14 mouse cellular contexts compared by ENCODE assay signal in the genomic region with DNA sequence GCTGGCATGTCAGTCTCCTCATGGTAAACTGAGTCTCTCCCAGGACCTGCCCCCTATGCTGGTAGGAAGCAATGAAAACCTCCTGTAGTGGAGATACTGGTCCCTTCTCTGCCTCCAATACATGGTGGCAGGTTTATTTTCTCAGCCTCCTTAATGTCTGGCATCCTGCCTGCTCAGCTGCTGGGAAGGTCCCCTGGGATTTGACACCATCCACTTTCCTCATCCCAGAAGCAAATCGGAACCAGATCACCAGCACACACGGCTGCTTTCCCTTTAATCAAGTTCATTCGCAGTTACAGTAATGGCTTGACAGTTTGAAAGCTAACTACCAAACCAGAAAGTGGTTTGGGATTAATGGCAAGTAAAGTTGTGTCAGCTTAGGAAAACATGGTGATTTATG.
DNase-seq lines count a peak whose midpoint lies in the region; ATAC-seq and TF ChIP-seq lines count a peak whose summit lies in the region.
"Had no signal": no experiment of that assay in that cellular context is flagged by ENCODE, and none has a peak within 500 bp of the region (broad histone marks: within the 10 kb centered on the region; RNA-seq: fewer than 3 reads in every experiment).

No protein-coding gene starts in this region.

- no peaks in the 10 kb centered on the region for H3K4me1 ChIP-seq in forebrain, embryonic 14.5 days (ENCODE audit: control insufficient read depth, insufficient read depth, low read length)
- peaks cover under 1% of the 10 kb centered on the region; the same call in 1 of the 2 replicates for H3K4me1 ChIP-seq in forebrain, embryonic 13.5 days
- H3K4me1 ChIP-seq in hindbrain, embryonic 14.5 days (replicated peaks; ENCODE audit: control insufficient read depth, insufficient read depth, low read length): peaks cover 4% of the 10 kb centered on the region; the same call in 1 of the 2 replicates
- H3K4me1 ChIP-seq: kidney, embryonic 15.5 days had no signal

- no peaks in the 10 kb centered on the region for H3K36me3 ChIP-seq in forebrain, embryonic 14.5 days (ENCODE audit: control insufficient read depth, insufficient read depth, low read length)
- no peaks in the 10 kb centered on the region for H3K36me3 ChIP-seq in forebrain, embryonic 13.5 days (ENCODE audit: poor library complexity, severe bottlenecking)
- no peaks in the 10 kb centered on the region for H3K36me3 ChIP-seq in hindbrain, embryonic 14.5 days (replicated peaks; ENCODE audit: control insufficient read depth, insufficient read depth)
- H3K36me3 ChIP-seq: kidney, embryonic 15.5 days had no signal

- H3K4me2 ChIP-seq in forebrain, embryonic 14.5 days (ENCODE audit: low read length): no peak overlapping the region
- no peak overlapping the region for H3K4me2 ChIP-seq in forebrain, embryonic 13.5 days
- no peak overlapping the region for H3K4me2 ChIP-seq in hindbrain, embryonic 14.5 days (replicated peaks)
- H3K4me2 ChIP-seq: kidney, embryonic 15.5 days; liver, embryonic 11.5 days; lung, embryonic 14.5 days had no signal

- TF ChIP-seq POLR2A in brain, embryonic 14.5 days (IDR thresholded peaks at IDR 0.05; ENCODE audit: borderline replicate concordance, extremely low read depth, insufficient read depth, insufficient read length, poor library complexity, severe bottlenecking): no peak

- no peaks in the 10 kb centered on the region for H3K9me3 ChIP-seq in forebrain, embryonic 14.5 days (replicated peaks; ENCODE audit: control insufficient read depth, low read length)
- H3K9me3 ChIP-seq in forebrain, embryonic 13.5 days (replicated peaks): no peaks in the 10 kb centered on the region
- H3K9me3 ChIP-seq in hindbrain, embryonic 14.5 days (ENCODE audit: control insufficient read depth, low read length): no peaks in the 10 kb centered on the region
- H3K9me3 ChIP-seq: kidney, embryonic 15.5 days had no signal

- no peak overlapping the region for H3K9ac ChIP-seq in forebrain, embryonic 14.5 days (ENCODE audit: low read length)
- H3K9ac ChIP-seq in forebrain, embryonic 13.5 days: no peak overlapping the region
- no peak overlapping the region for H3K9ac ChIP-seq in hindbrain, embryonic 14.5 days
- H3K9ac ChIP-seq: kidney, embryonic 15.5 days; lung, embryonic 14.5 days had no signal

- no peak for TF ChIP-seq CTCF in brain, embryonic 14.5 days (IDR thresholded peaks at IDR 0.05; ENCODE audit: borderline replicate concordance, extremely low read depth, insufficient read depth, insufficient read length)

- no peak overlapping the region for H3K27ac ChIP-seq in forebrain, embryonic 14.5 days (ENCODE audit: low read depth, low read length)
- H3K27ac ChIP-seq in forebrain, embryonic 13.5 days: no peak overlapping the region
- no peak overlapping the region for H3K27ac ChIP-seq in hindbrain, embryonic 14.5 days
- H3K27ac ChIP-seq: kidney, embryonic 15.5 days had no signal

- H3K27me3 ChIP-seq in forebrain, embryonic 14.5 days (replicated peaks; ENCODE audit: control insufficient read depth, insufficient read depth, low read length): no peaks in the 10 kb centered on the region
- H3K27me3 ChIP-seq in forebrain, embryonic 13.5 days: no peaks in the 10 kb centered on the region
- no peaks in the 10 kb centered on the region for H3K27me3 ChIP-seq in hindbrain, embryonic 14.5 days (ENCODE audit: control insufficient read depth, insufficient read depth, low read length)
- H3K27me3 ChIP-seq: kidney, embryonic 15.5 days had no signal

- DNase-seq in forebrain, embryonic 14.5 days (ENCODE audit: low spot score): peak; percentile 36
- peak; percentile 19 for DNase-seq in left cerebral cortex, postnatal 4 days
- DNase-seq in left cerebral cortex, adult 18-20 months (ENCODE audit: low spot score in 2 of 2): no peak
- DNase-seq in brain, embryonic 14.5 days (ENCODE audit: low read depth): peak; percentile 59
- DNase-seq in hindbrain, embryonic 14.5 days (ENCODE audit: low spot score): peak; percentile 43
- DNase-seq in lung, postnatal 36 days: no peak
- DNase-seq in layer of hippocampus, adult 11-12 months (ENCODE audit: low spot score): no peak
- DNase-seq: B cell, adult 2 months; cerebellum, adult 9-10 months; gastrocnemius, postnatal 36 days; lung, embryonic 14.5 days had no signal

- intact Hi-C loops in left cerebral cortex, postnatal 4 days (cut with DNase I): no loop called here

- no peak overlapping the region for H3K4me3 ChIP-seq in forebrain, embryonic 14.5 days (ENCODE audit: low read depth, low read length)
- no peak overlapping the region for H3K4me3 ChIP-seq in forebrain, embryonic 13.5 days
- H3K4me3 ChIP-seq in hindbrain, embryonic 14.5 days (replicated peaks; ENCODE audit: low read length): no peak overlapping the region
- H3K4me3 ChIP-seq: kidney, embryonic 15.5 days had no signal

- no peak for ATAC-seq in forebrain, embryonic 14.5 days
- ATAC-seq in forebrain, embryonic 13.5 days: no peak
- no peak for ATAC-seq in hindbrain, embryonic 14.5 days (ENCODE audit: low FRiP score)

- WGBS in forebrain, embryonic 14.5 days: 57% methylated on average over 3 of the region's 3 CpGs
- WGBS in forebrain, embryonic 13.5 days: 66% methylated on average over 3 of the region's 3 CpGs
- 29% methylated on average over 3 of the region's 3 CpGs for WGBS in hindbrain, embryonic 14.5 days

Comparison
In these comparisons a context has a peak if more than half of its experiments do, and no peak if none do; other contexts are left out.
1. DNase-seq: peak in forebrain, embryonic 14.5 days (single experiment), left cerebral cortex, postnatal 4 days (single experiment), brain, embryonic 14.5 days (single experiment) and hindbrain, embryonic 14.5 days (single experiment); none in left cerebral cortex, adult 18-20 months (0 of 2), lung, postnatal 36 days (single experiment) and layer of hippocampus, adult 11-12 months (single experiment).